Mouse (Mus musculus) stomach, postnatal 0 days (tissue): ENCODE results near the gene Zfpl1. TPM values are rescaled to one million over a fixed set of nuclear protein-coding genes. Genes with fewer than 3 reads are reported as not detected.
"Not testable (repeated sequence)": the region's sequence is repeated elsewhere in the genome, so short reads cannot be mapped to it uniquely, and the experiment has no call there.

Experiments used
- ATAC-seq: fragments of 200-750 bp; cut with Nextera tagmentation; 2 replicates; pipeline ENCODE4 v1.8.0; 2017; ENCODE audit not compliant: low FRiP score, low TSS enrichment
- DNase-seq: peaks from one replicate; pipeline ENCODE4 v3.0.0-alpha.2; 2016; ENCODE audit warnings: low spot score
- H3K27ac ChIP-seq: fragments of 300-500 bp; sonication (generic); replicated peaks from 2 replicates; pipeline ENCODE4 v1.5.1; 2014; ENCODE audit warnings: mild to moderate bottlenecking, control low read depth
- H3K27me3 ChIP-seq: fragments of 300-500 bp; sonication (generic); 2 replicates; pipeline ENCODE4 v1.6.1; 2014; ENCODE audit warnings: low read length; ENCODE audit not compliant: control insufficient read depth, insufficient read depth
- H3K36me3 ChIP-seq: fragments of 300-500 bp; sonication (generic); 2 replicates; pipeline ENCODE4 v1.6.1; 2014; ENCODE audit warnings: low read length, mixed read lengths; ENCODE audit not compliant: control insufficient read depth, insufficient read depth
- H3K4me1 ChIP-seq: fragments of 300-500 bp; sonication (generic); replicated peaks from 2 replicates; pipeline ENCODE4 v1.6.1; 2014; ENCODE audit warnings: antibody characterized with exemption; ENCODE audit not compliant: control insufficient read depth, insufficient read depth
- H3K4me2 ChIP-seq: fragments of 300-500 bp; sonication (generic); replicated peaks from 2 replicates; pipeline ENCODE4 v1.6.1; 2014; ENCODE audit warnings: low read depth, mild to moderate bottlenecking, control low read depth, moderate library complexity
- H3K4me3 ChIP-seq: fragments of 300-500 bp; sonication (generic); 2 replicates; pipeline ENCODE4 v1.5.1; 2014; ENCODE audit warnings: low read depth, low read length, control low read depth
- H3K9ac ChIP-seq: fragments of 300-500 bp; sonication (generic); 2 replicates; pipeline ENCODE4 v1.6.1; 2014; ENCODE audit warnings: mild to moderate bottlenecking, low read length, control low read depth, mixed read lengths
- H3K9me3 ChIP-seq: fragments of 300-500 bp; sonication (generic); 2 replicates; pipeline ENCODE4 v1.6.1; 2016; ENCODE audit warnings: low read length; ENCODE audit not compliant: control insufficient read depth
- CTCF ChIP-seq: IDR thresholded peaks from 2 replicates; pipeline ENCODE4 v1.5.1; 2016; ENCODE audit warnings: antibody characterized with exemption, low read depth, mild to moderate bottlenecking, moderate library complexity
- EP300 ChIP-seq: optimal IDR thresholded peaks from 2 replicates; pipeline ENCODE3; 2016; ENCODE audit warnings: antibody characterized with exemption
- WGBS: fragments of 180-500 bp; shearing (Covaris S2); extraction: QIAGEN DNeasy Blood & Tissue Kit; methylation state at CpG from one replicate; pipeline ENCODE4 v1.1.7; 2014; 5-methylcytosine and 5-hydroxymethylcytosine counted together
- polyA plus RNA-seq: library from polyadenylated mRNA; unstranded; fragments of >200 nt; fragmentation: Nextera tagmentation; extraction: Ambion mirVana; gene quantifications from 2 replicates; pipeline ENCODE4 v1.2.1, GENCODE M21; 2015

Gene Zfpl1
- polyA plus RNA-seq, 1 experiment from 2014 or later = 58.4 TPM

DNA sequence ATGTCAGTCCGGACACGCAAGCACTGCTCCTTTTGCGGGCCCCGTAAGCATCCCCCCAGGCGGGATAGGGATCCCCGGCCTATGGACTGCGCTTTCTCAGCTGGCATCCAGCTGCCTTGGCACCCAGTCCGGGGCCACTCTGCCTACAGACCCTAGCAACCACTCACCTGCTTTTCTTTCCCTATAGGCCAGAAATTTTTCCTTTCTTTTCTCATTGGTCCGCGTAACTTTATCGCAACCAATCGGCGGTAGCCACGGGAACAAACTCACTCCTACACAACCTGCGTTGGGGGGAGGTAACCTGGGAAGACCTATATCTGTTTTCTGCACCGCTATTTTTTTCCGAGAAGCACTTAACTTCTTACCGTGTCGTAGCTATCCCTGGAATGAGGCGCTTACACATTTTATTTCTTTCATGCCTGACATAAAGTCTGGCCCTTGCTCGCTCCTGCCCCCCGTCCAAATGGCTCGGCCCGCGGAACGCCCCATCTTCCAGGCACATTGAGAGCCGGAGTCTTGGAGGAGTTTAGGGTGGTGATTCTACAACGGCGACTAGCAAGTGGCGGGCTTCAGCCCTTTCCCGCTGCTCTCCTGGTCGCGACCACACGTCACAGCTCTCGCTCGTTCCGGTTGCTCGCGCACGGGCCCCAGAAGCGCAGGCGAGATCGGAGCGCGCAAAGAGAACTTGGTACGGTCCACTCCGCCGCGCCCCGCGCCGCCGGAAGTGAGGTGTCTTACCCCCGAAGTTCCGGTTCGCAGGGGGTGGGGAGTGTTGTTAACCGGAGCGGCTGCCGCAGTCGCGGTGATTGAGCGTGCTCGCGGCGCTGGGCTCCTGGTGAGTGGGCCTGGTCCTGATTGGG, 38.2 kb downstream of the Zfpl1 start, which contains the start of gene Syvn1:
Syvn1 (plus strand) TSS at position 283 of the 860 bp plus-strand sequence.
- under 1% methylated on average over 65 of the region's 65 CpGs for WGBS
- 0 out of 2 replicates have a peak, but pooled peaks cover 2% of the 10 kb centered on the region for H3K4me1 ChIP-seq

DNA sequence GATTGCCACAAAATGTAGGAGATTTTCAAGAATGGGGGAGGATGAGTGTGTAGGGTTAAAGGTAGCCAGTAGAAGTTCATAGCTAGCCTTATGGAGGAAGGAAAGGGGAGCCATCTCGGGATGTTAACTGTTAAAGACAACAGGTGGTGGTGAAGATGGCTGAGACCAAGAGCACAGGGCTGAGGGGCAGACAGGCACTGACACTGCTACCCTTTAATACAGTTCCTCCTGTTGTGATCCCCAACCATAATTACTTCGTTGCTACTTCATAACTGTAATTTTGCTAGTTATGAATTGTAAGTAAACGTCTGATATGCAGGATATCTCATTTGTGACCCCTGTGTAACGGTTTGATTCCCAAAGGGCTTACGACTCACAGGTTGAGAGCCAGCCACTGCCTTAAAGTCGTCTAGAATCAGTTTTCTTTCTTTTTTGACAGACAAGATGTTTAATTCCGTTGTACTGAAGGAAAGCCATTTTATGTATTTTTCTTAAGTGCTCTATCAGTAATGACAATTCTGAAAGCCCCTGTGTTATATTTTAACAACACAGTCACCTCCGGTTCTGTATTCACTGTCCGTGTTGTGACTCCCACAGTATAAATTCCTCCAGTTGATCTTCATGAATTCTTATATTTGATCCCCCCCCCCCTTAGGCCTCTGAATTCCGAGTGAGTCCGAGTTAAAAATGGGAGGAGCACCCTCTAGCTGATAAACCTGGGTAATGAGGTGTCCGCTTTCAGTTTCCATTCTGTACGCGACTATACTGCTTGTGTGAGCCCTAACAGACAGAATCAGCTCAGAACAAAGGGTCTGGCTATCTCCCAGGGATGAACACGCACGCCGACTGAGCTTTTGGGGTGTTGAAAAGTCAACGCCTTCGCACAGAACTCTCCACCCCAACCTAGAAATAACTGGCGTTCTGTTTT, 39.1 kb downstream of the Zfpl1 start:
- peak overlapping the region; percentile 79 for H3K9ac ChIP-seq
- peak overlapping the region; percentile 98 for H3K27ac ChIP-seq
- H3K4me3 ChIP-seq = peak overlapping the region; percentile 82
- H3K9me3 ChIP-seq = no peaks in the 10 kb centered on the region
- H3K27me3 ChIP-seq = no peaks in the 10 kb centered on the region
- DNase-seq = no peak
- ATAC-seq = peak; percentile 21; the same call in 1 of the 2 replicates
- peaks cover 19% of the 10 kb centered on the region for H3K36me3 ChIP-seq
- H3K4me2 ChIP-seq = peak overlapping the region; percentile 87
- 10% methylated on average over 20 of the region's 20 CpGs for WGBS
- H3K4me1 ChIP-seq = 0 out of 2 replicates have a peak, but pooled peaks cover 2% of the 10 kb centered on the region
- TF ChIP-seq CTCF (peak; percentile 52), EP300 (no peak)

More for the DNA sequence above, 38.2 kb downstream of the Zfpl1 start, which contains the start of gene Syvn1:
- Histone ChIP-seq H3K9me3 (no peaks in the 10 kb centered on the region), H3K4me3 (peak within 1 kb of the TSS; percentile 82), H3K9ac (peak within 1 kb of the TSS; percentile 82), H3K27ac (peak within 1 kb of the TSS; percentile 98), H3K27me3 (no peaks in the 10 kb centered on the region), H3K4me2 (peak within 1 kb of the TSS; percentile 87), H3K36me3 (peaks cover 27% of the 10 kb centered on the region)
- peak; percentile 92 for DNase-seq
- peak; percentile 59 for TF ChIP-seq EP300
- peak; percentile 22 for TF ChIP-seq CTCF
- peak; percentile 91 for ATAC-seq

DNA sequence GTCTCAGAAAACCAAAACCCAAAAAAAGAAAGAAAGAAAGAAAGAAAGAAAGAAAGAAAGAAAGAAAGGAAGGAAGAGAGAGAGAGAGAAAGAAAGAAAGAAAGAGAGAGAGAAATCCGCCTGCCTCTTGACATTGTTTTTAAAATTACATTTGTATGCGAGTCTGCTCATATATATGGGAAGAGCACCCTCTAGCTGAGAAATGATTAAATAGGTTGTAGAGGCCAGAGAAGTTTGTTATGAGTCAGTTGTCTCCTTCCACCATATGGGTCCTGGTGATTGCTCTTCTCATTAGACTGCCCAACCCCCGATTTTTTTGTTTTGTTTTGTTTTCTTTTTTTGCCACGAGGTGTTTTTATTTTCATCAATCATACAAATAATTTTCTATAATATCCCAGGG, 40.7 kb downstream of the Zfpl1 start:
- not testable (repeated sequence) for H3K4me2 ChIP-seq, H3K9ac ChIP-seq, H3K4me3 ChIP-seq, H3K9me3 ChIP-seq, ATAC-seq, H3K4me1 ChIP-seq, DNase-seq, H3K27me3 ChIP-seq, H3K27ac ChIP-seq, H3K36me3 ChIP-seq
- 33% methylated on average over 4 of the region's 4 CpGs for WGBS
- peak; percentile 72 for TF ChIP-seq CTCF

DNA sequence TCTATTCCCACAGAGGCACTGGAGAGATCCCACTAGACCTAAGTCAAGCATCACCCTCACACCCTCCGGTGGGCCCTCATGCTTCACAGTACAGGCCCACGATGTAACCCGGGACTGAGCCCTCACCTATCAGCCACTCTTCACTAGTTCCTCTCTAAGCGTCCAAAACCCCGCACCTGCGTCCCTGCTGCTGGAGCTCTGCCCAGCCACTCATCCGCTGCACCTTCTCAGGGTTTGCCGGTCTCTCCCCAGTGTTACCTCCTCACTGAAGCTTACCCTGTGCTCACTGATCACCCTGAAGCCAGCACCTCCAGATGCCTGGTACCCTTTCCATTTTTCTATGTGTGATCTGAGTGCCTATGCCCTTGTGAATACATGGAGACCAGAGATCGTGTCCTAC, 42.5 kb downstream of the Zfpl1 start:
- Histone ChIP-seq H3K4me3 (no peak overlapping the region), H3K27me3 (no peaks in the 10 kb centered on the region), H3K27ac (no peak overlapping the region), H3K9ac (no peak overlapping the region), H3K4me1 (no peaks in the 10 kb centered on the region), H3K36me3 (no peaks in the 10 kb centered on the region), H3K4me2 (no peak overlapping the region), H3K9me3 (no peaks in the 10 kb centered on the region)
- 82% methylated on average over 9 of the region's 9 CpGs for WGBS
- TF ChIP-seq CTCF (no peak), EP300 (no peak)
- ATAC-seq (no peak), DNase-seq (no peak)

DNA sequence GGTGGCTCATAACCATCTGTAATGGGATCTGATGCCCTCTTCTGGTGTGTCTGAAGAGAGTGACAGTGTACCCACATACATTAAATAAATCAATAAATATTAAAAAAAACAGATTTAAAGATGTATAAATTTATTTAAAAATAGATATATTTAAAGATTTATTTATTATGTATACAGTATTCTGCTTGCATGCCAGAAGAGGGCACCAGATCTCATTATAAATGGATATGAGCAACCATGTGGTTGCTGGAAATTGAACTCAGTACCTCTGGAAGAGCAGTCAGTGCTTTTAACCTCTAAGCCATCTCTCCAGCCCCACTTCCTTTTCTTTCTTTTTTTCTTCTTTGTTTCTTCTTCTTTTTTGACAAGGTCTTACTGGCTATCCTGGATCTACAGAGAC, 44.8 kb downstream of the Zfpl1 start:
- Histone ChIP-seq H3K9ac (no peak overlapping the region), H3K4me1 (no peaks in the 10 kb centered on the region), H3K4me2 (no peak overlapping the region), H3K27me3 (no peaks in the 10 kb centered on the region), H3K9me3 (no peaks in the 10 kb centered on the region), H3K4me3 (no peak overlapping the region), H3K36me3 (no peaks in the 10 kb centered on the region), H3K27ac (no peak overlapping the region)
- ATAC-seq = no peak
- TF ChIP-seq EP300 (no peak), CTCF (peak; percentile 35)
- DNase-seq = no peak
